Mouse (Mus musculus) thymus, adult 2 months (tissue): ENCODE results near the gene Prtg.

Source experiments
- CTCF ChIP-seq: fragments of 200-500 bp; IDR thresholded peaks from 2 replicates; pipeline ENCODE4 v1.5.1; 2012; ENCODE audit warnings: mild to moderate bottlenecking, control low read depth, low read length, moderate library complexity, borderline replicate concordance; ENCODE audit not compliant: control insufficient read depth, poor library complexity, insufficient read depth; ENCODE audit errors: extremely low read depth
- POLR2A ChIP-seq: fragments of 200-500 bp; IDR thresholded peaks from 2 replicates; pipeline ENCODE4 v1.6.1; 2012; ENCODE audit warnings: mild to moderate bottlenecking, low read length, control low read depth, moderate library complexity; ENCODE audit not compliant: control insufficient read depth, poor library complexity, insufficient read depth; ENCODE audit errors: extremely low read depth

DNA sequence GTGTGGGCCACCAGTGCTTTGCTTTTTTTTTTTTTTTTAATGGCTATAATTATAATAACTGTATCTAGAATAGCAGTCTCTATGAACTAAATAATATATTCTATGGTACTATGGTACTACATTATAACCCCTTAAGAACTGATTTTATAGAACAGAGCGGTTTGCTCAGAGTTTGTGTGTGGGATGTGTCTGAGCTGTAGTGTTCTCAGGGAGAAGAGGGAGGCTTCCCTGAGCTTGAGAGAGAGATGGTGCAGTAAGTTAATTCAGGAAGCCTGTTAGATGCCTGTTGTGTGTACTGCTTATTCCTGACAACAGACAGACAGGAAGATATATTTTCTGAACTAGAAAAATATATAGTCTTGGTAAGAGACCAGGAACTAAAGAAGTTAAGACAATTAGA, 28.3 kb downstream of the Prtg start:
- TF ChIP-seq POLR2A: no peak
- TF ChIP-seq CTCF: no peak
